Mouse (Mus musculus): ENCODE data around the gene Lnpk.

The Lnpk gene

GRCm38 (mm10) chr2:74490186-74490585, 89.0 kb downstream of the Lnpk start:
- no peak for DNase-seq (ENCODE audit: low read depth)

GRCm38 (mm10) chr2:74488443-74488842, 90.8 kb downstream of the Lnpk start:
- no peak for DNase-seq (ENCODE audit: low read depth)

- DNase-seq (ENCODE audit: low read depth) = peak; percentile 51
Observed at GRCm38 (mm10) chr2:74482651-74483050, 96.6 kb downstream of the Lnpk start.

GRCm38 (mm10) chr2:74482086-74482485, 97.1 kb downstream of the Lnpk start:
- no peak for DNase-seq (ENCODE audit: low read depth)
